Mouse (Mus musculus): ENCODE measurements around the gene Actr1a.

DNA sequence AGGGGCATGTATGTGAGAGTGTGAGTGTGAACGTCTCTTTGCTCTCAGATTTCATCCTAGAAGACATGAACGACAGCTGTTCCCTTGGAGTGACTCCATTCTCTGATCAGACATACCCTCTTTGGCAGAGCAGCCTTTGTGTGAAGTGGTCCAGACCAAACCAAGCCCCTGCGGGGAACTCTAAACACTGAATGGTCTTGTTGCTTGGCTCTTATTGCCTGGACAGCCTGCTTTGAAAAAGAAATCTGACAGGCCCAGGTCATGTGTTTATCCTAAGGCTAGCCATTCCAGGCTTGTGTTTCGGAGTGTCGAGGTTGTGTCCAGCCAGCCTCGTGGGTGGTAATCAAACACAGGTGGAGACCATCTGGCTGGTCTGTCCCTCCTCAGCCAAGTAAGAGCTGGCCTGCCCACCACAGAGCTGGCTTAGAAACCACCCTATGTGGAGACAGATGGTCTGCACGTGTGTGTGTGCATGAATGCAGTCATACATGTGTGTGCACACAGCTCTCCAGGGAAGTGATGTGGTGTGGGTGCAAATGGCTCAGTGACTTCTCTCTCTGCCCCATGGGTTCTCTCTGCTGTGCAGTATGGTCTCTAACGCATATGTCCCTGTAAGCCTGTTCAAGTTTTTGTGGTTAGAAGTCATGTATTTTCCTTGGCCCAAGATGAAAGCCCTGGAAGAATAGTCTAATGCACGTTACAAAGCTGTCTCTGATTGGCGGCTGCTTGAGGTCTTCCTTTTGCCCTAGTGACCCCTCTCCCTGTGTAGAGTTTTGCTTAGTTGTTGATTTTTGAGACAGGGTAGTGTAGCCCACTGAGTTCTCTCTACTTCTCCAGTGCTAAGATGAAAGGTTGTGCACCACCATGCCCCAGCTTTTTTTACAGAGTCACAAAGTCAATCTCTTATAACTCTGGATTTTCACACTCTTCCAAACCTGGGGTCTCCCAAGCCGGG lies 27.1 kb upstream of the Actr1a start:
- TF ChIP-seq EP300 (IDR thresholded peaks at IDR 0.05; ENCODE audit: insufficient read depth, low read depth, low read length) (no peak), CTCF (IDR thresholded peaks at IDR 0.05) (no peak), POLR2A (IDR thresholded peaks at IDR 0.05; ENCODE audit: insufficient read depth, low read depth, low read length) (no peak)

Data from heart, adult 2 months (tissue).